Mouse (Mus musculus) myocyte (in vitro differentiated cells): ENCODE measurements around the gene Ptpdc1.
A peak's percentile ranks its signal among the peaks of the same experiment; 100 is the strongest.

Experiments used
- CEBPB ChIP-seq: IDR thresholded peaks from 2 replicates; pipeline ENCODE4 v1.6.1; 2011; ENCODE audit warnings: mild to moderate bottlenecking, moderate library complexity; ENCODE audit not compliant: poor library complexity, insufficient read depth, severe bottlenecking
- E2F4 ChIP-seq: IDR thresholded peaks from one replicate; pipeline ENCODE4 v1.6.1; 2011; ENCODE audit warnings: mild to moderate bottlenecking, control low read depth, moderate library complexity; ENCODE audit not compliant: insufficient read depth
- MAX ChIP-seq: IDR thresholded peaks from one replicate; pipeline ENCODE4 v1.6.1; 2011; ENCODE audit warnings: low read depth, mild to moderate bottlenecking, control low read depth
- MYOD1 ChIP-seq, 3 experiments: IDR thresholded peaks; one replicate each; pipeline ENCODE4 v1.6.1; 2011; ENCODE audit warnings: control low read depth in 2 of 3, low read depth in 2 of 3, mild to moderate bottlenecking in 2 of 3, moderate library complexity in 1 of 3; ENCODE audit not compliant: insufficient read length in 2 of 3, control insufficient read depth in 1 of 3
- MYOG ChIP-seq, 3 experiments: IDR thresholded peaks; one replicate each; pipeline ENCODE4 v1.6.1; 2011; ENCODE audit warnings: control low read depth in 2 of 3, low read depth in 2 of 3, mild to moderate bottlenecking in 2 of 3; ENCODE audit not compliant: insufficient read length in 2 of 3, control insufficient read depth in 1 of 3, insufficient read depth in 1 of 3
- POLR2A ChIP-seq: IDR thresholded peaks from one replicate; pipeline ENCODE4 v1.6.1; 2011; ENCODE audit warnings: low read depth, mild to moderate bottlenecking, control low read depth, moderate library complexity; ENCODE audit not compliant: insufficient read length
- POLR2AphosphoS2 ChIP-seq: IDR thresholded peaks from one replicate; pipeline ENCODE4 v1.6.1; 2011; ENCODE audit warnings: low read depth, control low read depth; ENCODE audit not compliant: insufficient read length
- REST ChIP-seq: IDR thresholded peaks from one replicate; pipeline ENCODE4 v1.6.1; 2011; ENCODE audit warnings: mild to moderate bottlenecking, control low read depth, moderate library complexity; ENCODE audit not compliant: insufficient read depth, insufficient read length
- SRF ChIP-seq: IDR thresholded peaks from one replicate; pipeline ENCODE4 v1.6.1; 2011; ENCODE audit warnings: low read depth; ENCODE audit not compliant: control insufficient read depth, insufficient read length
- TCF12 ChIP-seq: IDR thresholded peaks from one replicate; pipeline ENCODE4 v1.6.1; 2011; ENCODE audit warnings: mild to moderate bottlenecking, control low read depth; ENCODE audit not compliant: poor library complexity, insufficient read depth, severe bottlenecking
- USF1 ChIP-seq: IDR thresholded peaks from one replicate; pipeline ENCODE4 v1.6.1; 2011; ENCODE audit warnings: low read depth, mild to moderate bottlenecking, control low read depth, moderate library complexity

- TF ChIP-seq CEBPB: no peak
- TF ChIP-seq POLR2AphosphoS2: peak; percentile 66
- TF ChIP-seq POLR2A: peak; percentile 51
- no peak for TF ChIP-seq REST
- TF ChIP-seq USF1: no peak
- no peak for TF ChIP-seq E2F4
- no peak for TF ChIP-seq TCF12
- no peak for TF ChIP-seq MAX
- peak in 1 of 3 experiments; percentile 12 for TF ChIP-seq MYOG (IDR thresholded peaks at IDR 0.05; ENCODE audit: control insufficient read depth in 1 of 3, insufficient read depth in 1 of 3, insufficient read length in 2 of 3, low read depth in 2 of 3)
- TF ChIP-seq MYOD1 (IDR thresholded peaks at IDR 0.05; ENCODE audit: control insufficient read depth in 1 of 3, insufficient read length in 2 of 3, low read depth in 2 of 3): no peak
- TF ChIP-seq SRF: no peak
Measured at GRCm38 (mm10) chr13:48552181-48553090, 73.0 kb downstream of the Ptpdc1 start.
